Mouse (Mus musculus) heart, adult 2 months (tissue): ENCODE results near the gene Ptpn4. TPM values are rescaled to one million over a fixed set of nuclear protein-coding genes. Genes with fewer than 3 reads are reported as not detected.

Experiments used
- DNase-seq, 2 experiments: peaks; one replicate each; pipeline ENCODE4 v3.0.0; 2021
- H3K27ac ChIP-seq: fragments of 200-600 bp; 2 replicates; pipeline ENCODE4 v1.8.1; 2022
- H3K27me3 ChIP-seq: fragments of 200-500 bp; 2 replicates; pipeline ENCODE4 v1.6.1; 2012; ENCODE audit warnings: mild to moderate bottlenecking, low read length, inconsistent platforms, mixed read lengths; ENCODE audit not compliant: control insufficient read depth, insufficient read depth
- H3K36me3 ChIP-seq: fragments of 200-500 bp; 2 replicates; pipeline ENCODE4 v1.6.1; 2012; ENCODE audit warnings: low read length, inconsistent platforms; ENCODE audit not compliant: control insufficient read depth, insufficient read depth
- H3K4me1 ChIP-seq: fragments of 200-500 bp; 2 replicates; pipeline ENCODE4 v1.6.1; 2011; ENCODE audit warnings: low read length; ENCODE audit not compliant: control insufficient read depth, insufficient read depth
- H3K4me3 ChIP-seq: fragments of 200-600 bp; 2 replicates; pipeline ENCODE4 v1.8.1; 2022
- H3K79me2 ChIP-seq: fragments of 200-500 bp; replicated peaks from 2 replicates; pipeline ENCODE4 v1.6.1; 2012; ENCODE audit warnings: mild to moderate bottlenecking, inconsistent platforms, low read length, moderate library complexity, mixed read lengths; ENCODE audit not compliant: control insufficient read depth, insufficient read depth
- H3K9ac ChIP-seq: fragments of 200-500 bp; 2 replicates; pipeline ENCODE4 v1.6.1; 2012; ENCODE audit warnings: low read depth, mild to moderate bottlenecking, control low read depth, inconsistent platforms, low read length, mixed read lengths
- CTCF ChIP-seq: fragments of 200-600 bp; IDR thresholded peaks from 2 replicates; pipeline ENCODE4 v1.8.1; 2022; ENCODE audit warnings: antibody characterized with exemption, mild to moderate bottlenecking, moderate library complexity
- EP300 ChIP-seq: fragments of 200-500 bp; IDR thresholded peaks from 2 replicates; pipeline ENCODE4 v1.6.1; 2011; ENCODE audit warnings: low read depth, low read length, control low read depth; ENCODE audit not compliant: insufficient read depth
- POLR2A ChIP-seq: fragments of 200-500 bp; IDR thresholded peaks from 2 replicates; pipeline ENCODE4 v1.6.1; 2011; ENCODE audit warnings: mild to moderate bottlenecking, low read depth, low read length, control low read depth; ENCODE audit not compliant: insufficient read depth
- WGBS: fragments of 180-500 bp; shearing (Covaris S2); methylation state at CpG from one replicate; pipeline ENCODE4 v1.1.7; 2018; 5-methylcytosine and 5-hydroxymethylcytosine counted together
- intact Hi-C: fragments of 180-260 bp; cut with DNase I; formaldehyde crosslinking; loops from one replicate; pipeline ENCODE4 v1.15.1; 2025
- polyA plus RNA-seq: library from polyadenylated mRNA; depleted of rRNA; stranded (reverse); fragments of >200 nt; gene quantifications from 2 replicates; pipeline ENCODE4 v1.2.3, GENCODE M21; 2012
- total RNA-seq, 2 experiments: library from RNA; stranded (reverse); gene quantifications; 2 replicates each; pipeline ENCODE4 v1.2.3; 2021

The Ptpn4 gene
- total and polyA plus RNA-seq, 3 experiments, result 4.8 to 33.0 (median 29.2) TPM

DNA sequence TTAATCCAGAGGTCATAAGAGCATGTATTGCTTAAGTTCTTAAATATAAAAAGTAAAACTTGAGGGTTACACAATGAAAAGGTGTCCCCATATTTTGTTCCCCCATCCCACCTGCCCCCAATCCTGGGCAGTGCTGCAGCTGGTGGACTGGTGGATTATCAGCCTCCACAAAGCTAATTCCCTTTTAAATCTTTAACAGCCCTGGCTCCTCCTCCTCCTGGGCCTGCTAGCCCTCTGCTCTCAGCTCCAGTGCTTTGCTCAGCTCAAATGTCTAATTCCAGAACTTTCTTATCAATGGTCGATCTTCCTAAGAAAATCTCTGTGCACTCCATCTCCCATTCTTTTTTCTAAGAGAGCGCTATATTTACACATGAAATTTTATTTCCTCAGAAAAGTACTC lies 191.1 kb downstream of the Ptpn4 start:
- intact Hi-C loops, result no loop called here
- TF ChIP-seq CTCF (no peak), EP300 (no peak), POLR2A (no peak)
- Histone ChIP-seq H3K9ac (no peak overlapping the region), H3K4me1 (no peaks in the 10 kb centered on the region; the same call in 1 of the 2 replicates), H3K4me3 (no peak overlapping the region), H3K27ac (no peak overlapping the region), H3K79me2 (no peaks in the 10 kb centered on the region), H3K27me3 (no peaks in the 10 kb centered on the region), H3K36me3 (no peaks in the 10 kb centered on the region)
- DNase-seq, result no peak
- WGBS, result 77% methylated on average over 2 of the region's 2 CpGs

DNA sequence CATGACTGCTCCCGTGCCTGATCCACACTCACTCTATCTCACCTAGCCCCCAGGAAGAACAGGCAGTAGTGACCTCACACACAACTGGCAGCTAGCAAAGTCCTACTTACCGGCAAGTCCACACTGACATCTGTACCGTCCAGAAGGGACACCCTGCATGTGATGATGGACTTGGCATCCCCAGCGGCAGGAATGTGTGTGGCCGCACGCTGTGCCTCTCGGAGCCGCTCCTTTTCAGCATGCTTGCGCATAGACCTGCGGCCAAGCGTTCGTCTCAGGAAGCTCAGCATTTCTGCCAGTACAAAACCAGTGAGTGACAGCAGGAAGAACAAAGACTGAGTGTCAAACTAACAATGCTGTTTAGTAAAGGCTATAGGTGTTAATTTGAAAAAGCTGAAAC lies 195.0 kb downstream of the Ptpn4 start:
- intact Hi-C loops, result no loop called here
- Histone ChIP-seq H3K79me2 (no peaks in the 10 kb centered on the region), H3K27me3 (no peaks in the 10 kb centered on the region), H3K36me3 (no peaks in the 10 kb centered on the region), H3K4me3 (no peak overlapping the region), H3K4me1 (no peaks in the 10 kb centered on the region), H3K27ac (no peak overlapping the region), H3K9ac (no peak overlapping the region)
- TF ChIP-seq POLR2A (no peak), CTCF (peak; percentile 70), EP300 (0 out of 2 replicates have a peak, but pooled peaks have one; percentile 26)
- 43% methylated on average over 12 of the region's 12 CpGs for WGBS
- peak; percentile 37 to 41 for DNase-seq

DNA sequence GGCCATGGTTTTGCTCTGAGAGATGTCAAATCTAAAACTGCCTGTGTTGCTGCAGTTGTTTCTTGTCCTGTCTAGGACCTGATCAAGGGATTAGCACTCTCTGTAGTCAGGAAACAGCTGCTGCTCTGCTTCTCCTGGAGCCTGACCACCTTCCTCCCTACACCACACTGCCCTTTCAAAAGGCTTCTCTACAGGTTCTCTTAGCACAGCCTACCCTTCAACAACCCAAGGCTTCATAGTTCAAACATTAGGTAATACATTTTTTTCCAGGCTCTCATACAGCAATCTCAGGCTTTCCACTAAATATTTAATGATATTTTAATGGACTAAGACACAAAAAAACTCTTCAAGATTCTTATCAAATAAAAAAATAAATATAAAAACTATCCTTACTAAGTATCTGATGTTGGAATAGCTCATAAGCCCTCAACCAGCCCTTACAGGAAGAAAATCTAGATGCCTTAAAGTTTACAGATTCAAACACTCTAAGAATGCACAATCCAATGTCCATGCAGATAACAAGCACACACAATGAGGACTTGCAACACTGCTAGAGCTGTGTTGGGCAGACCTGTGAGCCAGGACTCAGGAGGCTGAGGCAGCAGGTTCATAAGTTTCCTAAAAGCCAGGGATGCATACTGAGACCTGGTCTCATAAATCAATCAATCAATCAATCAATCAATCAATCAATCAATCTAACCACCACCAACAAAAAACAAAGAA lies 196.2 kb downstream of the Ptpn4 start:
- no peak for DNase-seq
- Histone ChIP-seq H3K27me3 (no peaks in the 10 kb centered on the region), H3K4me3 (no peak overlapping the region), H3K36me3 (no peaks in the 10 kb centered on the region), H3K9ac (no peak overlapping the region), H3K4me1 (no peaks in the 10 kb centered on the region), H3K27ac (no peak overlapping the region), H3K79me2 (no peaks in the 10 kb centered on the region)
- intact Hi-C loops, result no loop called here
- TF ChIP-seq POLR2A, result no peak
- no peak for TF ChIP-seq EP300
- no peak for TF ChIP-seq CTCF

DNA sequence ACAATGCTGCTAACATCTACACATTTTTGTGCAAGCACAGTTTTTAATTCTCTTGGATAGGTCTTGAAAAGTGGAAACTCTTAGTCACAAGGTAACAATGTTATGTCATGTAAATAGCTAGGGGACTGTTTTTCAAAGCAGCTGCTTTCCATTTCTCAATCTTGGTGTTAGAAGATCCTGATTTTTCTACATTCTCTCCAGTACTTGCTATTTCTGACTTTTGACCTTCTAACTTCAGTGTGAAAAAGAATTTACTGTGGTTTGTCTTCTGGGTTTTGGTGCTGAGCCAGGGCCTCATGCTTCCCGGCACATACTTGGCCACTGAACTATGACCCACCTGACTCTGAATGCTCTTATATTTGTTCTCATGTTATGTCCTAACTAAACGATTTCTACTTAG lies 197.4 kb downstream of the Ptpn4 start:
- DNase-seq, result no peak
- Histone ChIP-seq H3K4me3 (no peak overlapping the region), H3K4me1 (no peaks in the 10 kb centered on the region), H3K27me3 (no peaks in the 10 kb centered on the region), H3K9ac (no peak overlapping the region), H3K27ac (no peak overlapping the region), H3K79me2 (no peaks in the 10 kb centered on the region), H3K36me3 (no peaks in the 10 kb centered on the region)
- TF ChIP-seq POLR2A, result no peak
- TF ChIP-seq EP300, result no peak
- no peak for TF ChIP-seq CTCF
- intact Hi-C loops, result no loop called here
- WGBS, result 40% methylated on average over 2 of the region's 2 CpGs

DNA sequence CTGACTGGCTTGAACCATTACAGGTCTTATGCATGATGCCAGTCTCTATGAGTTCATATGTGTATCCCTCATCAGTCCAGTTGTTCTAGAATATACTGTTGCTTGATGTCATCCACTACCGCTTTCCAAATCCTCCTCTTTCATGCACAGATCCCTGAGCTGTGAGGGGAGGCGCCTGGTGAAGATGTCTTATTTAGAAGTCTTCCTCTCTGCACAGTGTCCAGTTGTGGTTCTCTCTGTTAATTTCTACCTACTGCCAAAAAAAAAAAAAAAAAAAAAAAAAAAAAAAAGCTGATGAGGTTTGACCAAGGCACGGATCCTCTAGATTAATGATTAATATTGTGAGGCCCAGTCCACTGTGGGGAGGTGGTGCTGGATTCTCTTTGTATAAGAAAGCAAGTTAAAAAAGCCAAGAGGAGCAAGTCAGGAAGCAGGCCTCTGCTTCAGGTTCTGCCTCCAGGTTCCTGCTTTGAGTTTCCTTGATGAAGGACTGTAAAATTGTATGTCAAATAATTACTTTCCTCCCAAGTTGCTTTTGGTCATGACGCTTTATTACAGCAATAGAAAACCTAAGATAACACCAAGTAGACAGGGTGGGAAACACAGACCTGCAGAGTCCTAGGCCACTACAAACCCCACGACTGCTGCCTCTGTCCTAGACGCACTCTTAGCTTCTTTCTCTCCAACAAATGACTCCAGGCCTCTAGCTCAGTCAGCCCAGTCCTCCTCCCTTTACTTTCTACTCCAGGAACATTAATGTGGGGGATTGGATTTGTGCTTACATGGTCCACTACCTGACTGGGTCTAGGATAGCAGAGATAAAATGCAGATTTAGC lies 200.0 kb downstream of the Ptpn4 start:
- no peak overlapping the region for H3K27ac ChIP-seq
- no peak for TF ChIP-seq POLR2A
- TF ChIP-seq EP300, result no peak
- TF ChIP-seq CTCF, result no peak
- no peak overlapping the region for H3K4me3 ChIP-seq
- H3K4me1 ChIP-seq, result no peaks in the 10 kb centered on the region
- WGBS, result 83% methylated on average over 6 of the region's 6 CpGs
- DNase-seq, result no peak
- H3K36me3 ChIP-seq, result no peaks in the 10 kb centered on the region
- no peaks in the 10 kb centered on the region for H3K79me2 ChIP-seq
- no peaks in the 10 kb centered on the region for H3K27me3 ChIP-seq
- intact Hi-C loops, result no loop called here
- H3K9ac ChIP-seq, result no peak overlapping the region

DNA sequence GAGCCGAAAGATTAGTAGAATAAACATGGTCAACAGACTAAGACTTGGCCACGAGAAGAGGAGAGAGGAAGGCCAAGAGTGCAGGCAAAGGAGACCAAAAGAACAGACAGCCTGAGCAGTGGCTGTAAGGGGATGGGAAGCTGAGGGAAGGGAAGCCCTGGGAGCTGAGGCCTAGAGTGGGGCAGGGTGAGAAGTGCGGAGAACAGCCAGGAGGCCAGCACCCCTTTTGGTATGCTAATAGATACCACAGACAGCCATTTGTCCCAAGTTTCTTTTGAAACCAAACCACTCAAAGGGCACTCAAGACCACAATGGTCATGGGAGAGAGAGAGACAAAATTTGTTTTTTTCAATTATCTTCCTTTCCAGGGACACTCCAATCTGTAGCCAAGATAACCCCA lies 202.7 kb downstream of the Ptpn4 start:
- no peak overlapping the region for H3K4me3 ChIP-seq
- WGBS, result 69% methylated on average over 3 of the region's 3 CpGs
- no peaks in the 10 kb centered on the region for H3K36me3 ChIP-seq
- H3K27ac ChIP-seq, result no peak overlapping the region
- intact Hi-C loops, result no loop called here
- no peaks in the 10 kb centered on the region for H3K79me2 ChIP-seq
- H3K9ac ChIP-seq, result no peak overlapping the region
- no peaks in the 10 kb centered on the region for H3K4me1 ChIP-seq
- no peak for TF ChIP-seq EP300
- TF ChIP-seq CTCF, result no peak
- TF ChIP-seq POLR2A, result no peak
- no peaks in the 10 kb centered on the region for H3K27me3 ChIP-seq
- DNase-seq, result no peak
